Mouse (Mus musculus) ES-Bruce4 (cell line): ENCODE results near the gene Lars2. TPM values are rescaled to one million over a fixed set of nuclear protein-coding genes. Genes with fewer than 3 reads are reported as not detected.
"Not testable (repeated sequence)": the region's sequence is repeated elsewhere in the genome, so short reads cannot be mapped to it uniquely, and the experiment has no call there.

Source experiments
- H3K27ac ChIP-seq: 2 replicates; pipeline ENCODE4 v1.5.1; 2012; ENCODE audit warnings: low read length, inconsistent platforms; ENCODE audit not compliant: insufficient read depth
- H3K27me3 ChIP-seq: 2 replicates; pipeline ENCODE4 v1.6.1; 2012; ENCODE audit warnings: mild to moderate bottlenecking, low read length, inconsistent platforms; ENCODE audit not compliant: control insufficient read depth, poor library complexity, insufficient read depth, severe bottlenecking
- H3K36me3 ChIP-seq: 2 replicates; pipeline ENCODE4 v1.6.1; 2012; ENCODE audit warnings: inconsistent platforms, mild to moderate bottlenecking, low read length, moderate library complexity; ENCODE audit not compliant: control insufficient read depth, poor library complexity, insufficient read depth, severe bottlenecking
- H3K4me1 ChIP-seq: one replicate; pipeline ENCODE4 v1.8.1; 2011; ENCODE audit warnings: low read length; ENCODE audit not compliant: control insufficient read depth, insufficient read depth
- H3K4me3 ChIP-seq: 2 replicates; pipeline ENCODE4 v1.5.1; 2011; ENCODE audit warnings: low read depth, mild to moderate bottlenecking, low read length
- H3K9ac ChIP-seq: 2 replicates; pipeline ENCODE4 v1.6.1; 2012; ENCODE audit warnings: low read depth, mild to moderate bottlenecking, inconsistent platforms; ENCODE audit not compliant: poor library complexity, severe bottlenecking
- H3K9me3 ChIP-seq: replicated peaks from 2 replicates; pipeline ENCODE4 v1.6.1; 2012; ENCODE audit warnings: mild to moderate bottlenecking, low read length, inconsistent platforms; ENCODE audit not compliant: control insufficient read depth, poor library complexity, insufficient read depth, severe bottlenecking
- CTCF ChIP-seq: IDR thresholded peaks from one replicate; pipeline ENCODE4 v1.8.1; 2011; ENCODE audit warnings: low read depth, low read length
- EP300 ChIP-seq: IDR thresholded peaks from 2 replicates; pipeline ENCODE4 v1.6.1; 2011; ENCODE audit warnings: low read depth, low read length; ENCODE audit not compliant: insufficient read depth
- POLR2A ChIP-seq: IDR thresholded peaks from one replicate; pipeline ENCODE4 v1.8.1; 2011; ENCODE audit warnings: low read length; ENCODE audit not compliant: insufficient read depth
- polyA plus RNA-seq: library from polyadenylated mRNA; stranded (reverse); fragments of >200 nt; gene quantifications from 2 replicates; pipeline ENCODE4 v1.2.4, GENCODE M21; 2011; ENCODE audit warnings: low read depth; ENCODE audit not compliant: missing spikeins, insufficient read depth, insufficient read length

Gene Lars2
- polyA plus RNA-seq, 1 experiment = 6,627 TPM

- no peak for TF ChIP-seq EP300
- no peak for TF ChIP-seq POLR2A
- TF ChIP-seq CTCF = no peak
- no peak overlapping the region for H3K9ac ChIP-seq
Observed at GRCm38 (mm10) chr9:123430973-123431372, 64.2 kb downstream of the Lars2 start.

GRCm38 (mm10) chr9:123438223-123438622, 71.5 kb downstream of the Lars2 start:
- H3K4me3 ChIP-seq = no peak overlapping the region
- TF ChIP-seq POLR2A = no peak
- TF ChIP-seq EP300 = no peak
- TF ChIP-seq CTCF = no peak
- H3K27ac ChIP-seq = no peak overlapping the region
- H3K9ac ChIP-seq = no peak overlapping the region
- no peaks in the 10 kb centered on the region for H3K4me1 ChIP-seq
- H3K9me3 ChIP-seq = no peaks in the 10 kb centered on the region
- no peaks in the 10 kb centered on the region for H3K27me3 ChIP-seq
- H3K36me3 ChIP-seq = no peaks in the 10 kb centered on the region

More at GRCm38 (mm10) chr9:123430973-123431372, 64.2 kb downstream of the Lars2 start:
- no peaks in the 10 kb centered on the region for H3K4me1 ChIP-seq
- H3K27me3 ChIP-seq = no peaks in the 10 kb centered on the region
- no peak overlapping the region for H3K4me3 ChIP-seq
- H3K9me3 ChIP-seq = no peaks in the 10 kb centered on the region
- no peaks in the 10 kb centered on the region; the same call in 1 of the 2 replicates for H3K36me3 ChIP-seq
- H3K27ac ChIP-seq = no peak overlapping the region

- no peaks in the 10 kb centered on the region for H3K27me3 ChIP-seq
- no peak overlapping the region for H3K27ac ChIP-seq
- no peaks in the 10 kb centered on the region for H3K36me3 ChIP-seq
- H3K4me1 ChIP-seq = no peaks in the 10 kb centered on the region
- H3K9ac ChIP-seq = no peak overlapping the region
- TF ChIP-seq POLR2A (no peak), EP300 (no peak), CTCF (no peak)
- H3K4me3 ChIP-seq = no peak overlapping the region
- H3K9me3 ChIP-seq = no peaks in the 10 kb centered on the region
Observed at GRCm38 (mm10) chr9:123440230-123441058, 73.7 kb downstream of the Lars2 start.

- H3K27ac ChIP-seq, H3K9ac ChIP-seq, H3K9me3 ChIP-seq, H3K27me3 ChIP-seq, H3K4me1 ChIP-seq, H3K4me3 ChIP-seq, H3K36me3 ChIP-seq: not testable (repeated sequence)
Observed at GRCm38 (mm10) chr9:123447101-123447500, 80.4 kb downstream of the Lars2 start.

GRCm38 (mm10) chr9:123448594-123448993, 81.9 kb downstream of the Lars2 start:
- no peak overlapping the region for H3K27ac ChIP-seq
- H3K36me3 ChIP-seq = no peaks in the 10 kb centered on the region
- H3K4me1 ChIP-seq = no peaks in the 10 kb centered on the region
- no peaks in the 10 kb centered on the region for H3K9me3 ChIP-seq
- H3K27me3 ChIP-seq = no peaks in the 10 kb centered on the region
- no peak overlapping the region for H3K9ac ChIP-seq
- H3K4me3 ChIP-seq = no peak overlapping the region
- TF ChIP-seq CTCF = no peak
- no peak for TF ChIP-seq POLR2A
- TF ChIP-seq EP300 = no peak

- H3K4me1 ChIP-seq = no peaks in the 10 kb centered on the region
- no peak overlapping the region for H3K4me3 ChIP-seq
- TF ChIP-seq EP300 (no peak), POLR2A (no peak), CTCF (no peak)
- H3K27me3 ChIP-seq = no peaks in the 10 kb centered on the region
- no peak overlapping the region for H3K9ac ChIP-seq
- H3K27ac ChIP-seq = no peak overlapping the region
- H3K36me3 ChIP-seq = no peaks in the 10 kb centered on the region
- no peaks in the 10 kb centered on the region for H3K9me3 ChIP-seq
Observed at GRCm38 (mm10) chr9:123450174-123450573, 83.4 kb downstream of the Lars2 start.
